Mouse (Mus musculus) myocyte (in vitro differentiated cells): ENCODE measurements at regions not wholly inside any gene's neighbourhood (a gene's known extent, or its start where the extent isn't known, plus 50 kb on each side); places are given as distances from the start of the nearest gene placed in this dataset.

Experiments used
- MAX ChIP-seq: IDR thresholded peaks from one replicate; pipeline ENCODE4 v1.6.1; 2011; ENCODE audit warnings: low read depth, mild to moderate bottlenecking, control low read depth
- POLR2A ChIP-seq: IDR thresholded peaks from one replicate; pipeline ENCODE4 v1.6.1; 2011; ENCODE audit warnings: low read depth, mild to moderate bottlenecking, control low read depth, moderate library complexity; ENCODE audit not compliant: insufficient read length
- POLR2AphosphoS2 ChIP-seq: IDR thresholded peaks from one replicate; pipeline ENCODE4 v1.6.1; 2011; ENCODE audit warnings: low read depth, control low read depth; ENCODE audit not compliant: insufficient read length

DNA sequence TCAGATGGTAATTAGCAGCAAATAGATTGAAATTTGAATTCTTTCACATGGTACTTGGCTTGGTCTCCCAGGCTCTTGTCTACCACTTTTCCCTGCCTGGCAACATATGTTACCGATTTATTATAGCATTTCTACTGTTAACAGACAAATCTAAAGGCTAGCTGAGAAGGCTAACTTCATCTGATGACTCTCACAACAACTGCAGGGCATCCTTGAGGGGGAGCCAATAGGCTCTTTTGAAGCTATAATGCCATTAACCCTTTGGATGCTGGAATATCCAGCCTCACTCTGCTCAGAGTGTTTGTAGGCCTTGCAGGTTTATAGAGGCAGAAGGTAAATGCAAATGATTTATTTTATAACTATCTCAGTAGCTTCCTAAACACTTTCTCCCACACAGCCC, 262.2 kb downstream of the Meis1 start:
- TF ChIP-seq MAX (no peak), POLR2AphosphoS2 (no peak), POLR2A (no peak)
